Mouse (Mus musculus): Measurements from ENCODE around the gene Ddx4.

Gene Ddx4

DNA sequence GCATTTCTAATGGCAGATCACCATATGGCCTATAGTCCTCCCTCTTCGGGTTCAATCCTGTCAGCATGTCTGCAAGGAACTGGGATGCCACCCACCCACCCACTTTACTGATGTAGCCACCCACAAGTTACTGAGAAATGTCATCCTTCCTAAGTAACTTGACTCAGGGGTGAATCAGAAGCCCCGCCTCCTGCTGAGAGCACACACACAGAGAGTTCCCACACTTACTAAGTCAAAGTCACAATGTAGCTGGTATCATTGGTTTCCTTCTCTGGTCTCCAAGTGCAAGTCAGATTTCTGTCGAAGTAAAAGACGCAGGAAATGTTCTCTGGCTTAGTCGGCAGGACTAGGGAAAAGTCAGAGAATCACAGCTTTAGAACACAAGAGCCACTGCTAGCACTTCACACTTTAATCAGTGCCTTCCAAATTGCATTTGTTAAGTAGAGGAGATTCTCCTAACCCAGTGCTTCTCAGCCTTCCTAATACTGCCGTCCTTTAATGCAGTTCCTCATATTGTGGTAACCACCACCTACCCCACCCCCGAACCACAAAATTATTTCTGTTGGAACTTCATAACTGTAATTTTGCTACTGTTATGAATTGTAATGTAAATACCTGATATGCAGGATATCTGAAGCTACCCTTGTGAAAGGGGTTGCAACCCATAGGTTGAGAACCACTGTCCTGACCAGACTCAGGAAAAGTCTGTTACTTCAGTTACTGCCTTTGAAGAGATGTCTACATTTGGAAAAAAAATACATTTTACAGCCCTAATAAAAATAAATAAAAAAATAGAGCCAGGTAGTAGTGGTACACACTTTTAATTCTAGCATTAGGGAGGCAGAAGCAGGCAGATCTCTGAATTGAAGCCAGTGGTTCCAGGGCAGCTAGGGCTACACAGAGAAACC is 100.4 kb downstream of the Ddx4 start:
- DNase-seq, result no peak

Data from thymus, postnatal 25 days (tissue).